Mouse (Mus musculus) G1E (cell line): ENCODE results near the gene Slc25a43. TPM values are rescaled to one million over a fixed set of nuclear protein-coding genes. Genes with fewer than 3 reads are reported as not detected.
"Not testable (repeated sequence)": the region's sequence is repeated elsewhere in the genome, so short reads cannot be mapped to it uniquely, and the experiment has no call there.

ENCODE experiments used
- ATAC-seq: 2 replicates; pipeline ENCODE4 v1.8.0; 2016; ENCODE audit warnings: mild to moderate bottlenecking; ENCODE audit not compliant: insufficient number of reproducible peaks, poor library complexity, low FRiP score, severe bottlenecking; ENCODE audit errors: extremely low read depth
- DNase-seq: peaks from one replicate; pipeline ENCODE4 v3.0.0; 2012; ENCODE audit warnings: low spot score
- H3K27me3 ChIP-seq: 2 replicates; pipeline ENCODE4 v1.6.1; 2012; ENCODE audit warnings: mild to moderate bottlenecking, low read length, inconsistent platforms; ENCODE audit not compliant: insufficient read depth
- H3K36me3 ChIP-seq: replicated peaks from 2 replicates; pipeline ENCODE3; 2012; ENCODE audit warnings: mild to moderate bottlenecking, inconsistent platforms
- H3K4me1 ChIP-seq: 2 replicates; pipeline ENCODE4 v1.6.1; 2012; ENCODE audit warnings: low read depth, low read length, inconsistent platforms, mixed read lengths; ENCODE audit not compliant: insufficient read depth
- H3K4me3 ChIP-seq: 2 replicates; pipeline ENCODE4 v1.5.1; 2012; ENCODE audit warnings: low read depth, mild to moderate bottlenecking, inconsistent platforms, low read length, moderate library complexity, mixed read lengths
- H3K9me3 ChIP-seq: replicated peaks from 2 replicates; pipeline ENCODE4 v1.6.1; 2012; ENCODE audit warnings: inconsistent platforms
- CTCF ChIP-seq: IDR thresholded peaks from 2 replicates; pipeline ENCODE4 v1.5.1; 2012; ENCODE audit warnings: low read depth, low read length, inconsistent platforms, mixed read lengths
- GATA1 ChIP-seq: IDR thresholded peaks from 2 replicates; pipeline ENCODE4 v1.6.1; 2012; ENCODE audit warnings: borderline replicate concordance, low read length, inconsistent platforms, mixed read lengths
- GATA2 ChIP-seq: IDR thresholded peaks from 2 replicates; pipeline ENCODE4 v1.6.1; 2012; ENCODE audit warnings: low read depth, low read length, inconsistent platforms, borderline replicate concordance
- POLR2AphosphoS5 ChIP-seq: IDR thresholded peaks from 2 replicates; pipeline ENCODE4 v1.6.1; 2012; ENCODE audit warnings: low read depth, low read length, inconsistent platforms; ENCODE audit not compliant: insufficient replicate concordance
- TAL1 ChIP-seq: conservative IDR thresholded peaks from 2 replicates; pipeline ENCODE4 v1.6.1; 2012; ENCODE audit warnings: low read depth, low read length, inconsistent platforms, mixed read lengths
- polyA plus RNA-seq: library from polyadenylated mRNA; stranded (reverse); fragments of >175 nt; gene quantifications from 2 replicates; pipeline ENCODE4 v1.2.3, GENCODE M21; 2012
- total RNA-seq, 2 experiments: library from RNA; stranded (forward) in 1 of 2; stranded (reverse) in 1 of 2; fragments of 200-1000 nt in 1 of 2; fragments of >200 nt in 1 of 2; fragmentation: Nextera tagmentation in 1 of 2; gene quantifications; 2 replicates each; pipeline ENCODE4 v1.2.3; 2014 to 2017

The Slc25a43 gene
- total and polyA plus RNA-seq, 3 experiments: 0.75 TPM; not detected in 2

DNA sequence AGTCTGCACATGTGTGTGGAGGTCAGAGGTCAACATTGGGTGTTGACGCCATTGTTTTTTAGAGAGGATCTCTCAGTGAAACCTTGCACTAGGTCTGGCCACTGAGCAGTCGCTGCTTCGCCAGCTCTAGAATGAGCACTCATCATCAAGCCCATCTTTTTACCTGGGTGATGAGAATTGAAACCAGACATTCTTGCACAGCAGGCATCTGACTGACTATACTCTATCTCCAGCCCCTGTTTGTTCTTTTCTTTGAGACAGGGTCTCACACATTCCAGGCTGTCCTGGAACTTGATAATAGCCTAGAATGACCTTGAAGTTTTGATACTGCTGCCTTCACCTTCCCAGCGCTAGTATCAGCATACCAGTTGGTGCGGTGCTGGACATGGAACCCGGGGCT is 29.1 kb downstream of the Slc25a43 start:
- TF ChIP-seq TAL1 (no peak), POLR2AphosphoS5 (no peak), GATA1 (no peak), CTCF (no peak)
- Histone ChIP-seq H3K9me3 (no peaks in the 10 kb centered on the region), H3K4me3 (no peak overlapping the region), H3K27me3 (0 out of 2 replicates have a peak, but pooled peaks cover 8% of the 10 kb centered on the region), H3K4me1 (no peaks in the 10 kb centered on the region), H3K36me3 (no peaks in the 10 kb centered on the region)
- ATAC-seq (no peak), DNase-seq (no peak)

DNA sequence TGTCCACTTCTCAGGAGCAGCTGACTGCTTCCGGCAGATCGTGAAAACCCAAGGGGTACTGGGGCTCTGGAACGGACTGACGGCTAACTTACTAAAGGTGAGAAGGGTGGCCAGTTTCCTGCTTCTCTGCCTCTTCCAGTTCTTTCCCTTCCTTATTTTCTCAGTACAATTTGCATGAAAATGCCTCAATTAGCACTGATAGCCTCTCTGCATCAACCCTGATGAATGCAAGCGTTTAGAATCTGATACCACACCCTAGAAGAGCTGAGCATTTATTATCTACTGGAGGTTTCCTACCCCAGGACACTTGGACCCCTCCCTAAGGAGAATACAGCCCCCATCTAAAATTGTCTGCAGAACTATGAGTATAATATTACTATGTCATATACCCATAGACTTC is 32.1 kb downstream of the Slc25a43 start:
- ATAC-seq (no peak), DNase-seq (no peak)
- Histone ChIP-seq H3K4me1 (no peaks in the 10 kb centered on the region), H3K9me3 (no peaks in the 10 kb centered on the region), H3K36me3 (no peaks in the 10 kb centered on the region), H3K4me3 (no peak overlapping the region), H3K27me3 (0 out of 2 replicates have a peak, but pooled peaks cover 4% of the 10 kb centered on the region)
- TF ChIP-seq CTCF (no peak), GATA2 (no peak), GATA1 (no peak), POLR2AphosphoS5 (no peak), TAL1 (no peak)

DNA sequence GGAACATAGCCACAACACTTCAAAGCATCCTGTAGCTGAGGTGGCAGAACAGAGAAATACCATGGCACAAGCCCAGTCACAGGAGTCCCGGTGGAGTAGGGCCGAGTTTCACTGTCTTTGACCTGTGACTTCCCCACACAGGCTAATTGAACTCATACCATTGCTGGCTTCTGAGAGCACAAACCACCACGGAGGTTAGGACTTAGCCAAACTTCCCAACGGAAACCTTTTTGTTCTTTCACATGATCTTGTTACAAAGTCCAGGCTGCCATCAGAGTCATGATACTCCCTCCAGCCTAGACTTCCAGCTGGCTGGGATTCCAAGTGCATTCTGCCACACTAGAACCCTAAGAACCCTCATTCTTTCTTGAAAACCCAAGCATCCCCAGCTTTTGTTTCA is 34.2 kb downstream of the Slc25a43 start:
- H3K27me3 ChIP-seq: 0 out of 2 replicates have a peak, but pooled peaks cover 4% of the 10 kb centered on the region
- DNase-seq: no peak

DNA sequence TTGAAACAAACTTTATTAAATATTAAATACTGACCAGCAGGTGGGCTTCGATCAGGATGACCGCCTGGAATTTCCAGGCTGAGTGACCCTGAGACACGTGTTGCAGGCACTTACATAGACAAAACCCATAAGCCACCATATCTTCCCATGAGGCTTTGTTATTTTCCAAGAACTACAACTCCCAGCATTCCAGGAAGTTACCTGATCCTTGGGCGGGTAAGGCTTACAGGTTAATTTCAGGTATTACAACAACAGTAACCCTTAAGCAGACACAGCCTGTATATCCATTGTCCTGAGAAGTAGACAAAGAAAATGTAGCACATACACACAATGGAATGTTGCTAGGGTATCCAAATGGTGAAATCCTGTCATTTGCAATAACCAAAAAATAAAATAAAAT is 45.9 kb downstream of the Slc25a43 start:
- H3K36me3 ChIP-seq: no peaks in the 10 kb centered on the region
- no peak for ATAC-seq
- DNase-seq: no peak
- H3K27me3 ChIP-seq: no peaks in the 10 kb centered on the region; the same call in 1 of the 2 replicates
- H3K9me3 ChIP-seq: no peaks in the 10 kb centered on the region
- peaks cover 3% of the 10 kb centered on the region; the same call in 1 of the 2 replicates for H3K4me1 ChIP-seq
- TF ChIP-seq TAL1: no peak
- TF ChIP-seq CTCF: no peak
- no peak for TF ChIP-seq GATA1
- no peak for TF ChIP-seq POLR2AphosphoS5
- no peak for TF ChIP-seq GATA2
- H3K4me3 ChIP-seq: no peak overlapping the region

More for the DNA sequence above, 34.2 kb downstream of the Slc25a43 start:
- no peak for TF ChIP-seq TAL1
- no peak for TF ChIP-seq GATA1
- no peak for TF ChIP-seq GATA2
- no peak for TF ChIP-seq CTCF
- no peak for TF ChIP-seq POLR2AphosphoS5
- H3K4me1 ChIP-seq: no peaks in the 10 kb centered on the region
- ATAC-seq: no peak
- no peaks in the 10 kb centered on the region for H3K9me3 ChIP-seq
- no peaks in the 10 kb centered on the region for H3K36me3 ChIP-seq
- no peak overlapping the region for H3K4me3 ChIP-seq

DNA sequence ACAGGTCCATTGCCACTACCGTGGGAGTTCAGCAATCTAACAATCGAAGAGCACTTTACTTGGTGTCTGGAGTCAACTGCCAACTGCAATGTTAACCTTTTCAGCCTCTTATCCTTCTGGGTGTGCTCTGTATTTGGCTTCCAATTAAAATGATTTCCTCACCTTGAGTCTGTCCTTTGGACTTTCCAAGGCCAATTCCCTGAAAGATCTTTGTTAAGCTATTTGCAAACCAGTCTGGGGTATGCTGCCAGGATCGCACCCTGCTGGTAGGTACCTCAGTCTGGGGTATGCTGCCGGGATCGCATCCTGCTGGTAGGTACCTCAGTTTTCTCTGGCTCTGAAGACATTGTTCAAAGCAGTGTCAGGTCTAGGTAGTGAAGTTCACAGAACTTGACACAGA is 51.1 kb downstream of the Slc25a43 start:
- no peaks in the 10 kb centered on the region for H3K9me3 ChIP-seq
- TF ChIP-seq POLR2AphosphoS5 (no peak), CTCF (no peak), GATA2 (no peak), TAL1 (no peak), GATA1 (no peak)
- ATAC-seq (no peak), DNase-seq (no peak)
- H3K27me3 ChIP-seq: no peaks in the 10 kb centered on the region
- H3K36me3 ChIP-seq: peaks cover 20% of the 10 kb centered on the region
- H3K4me3 ChIP-seq: no peak overlapping the region
- peaks cover 16% of the 10 kb centered on the region for H3K4me1 ChIP-seq

DNA sequence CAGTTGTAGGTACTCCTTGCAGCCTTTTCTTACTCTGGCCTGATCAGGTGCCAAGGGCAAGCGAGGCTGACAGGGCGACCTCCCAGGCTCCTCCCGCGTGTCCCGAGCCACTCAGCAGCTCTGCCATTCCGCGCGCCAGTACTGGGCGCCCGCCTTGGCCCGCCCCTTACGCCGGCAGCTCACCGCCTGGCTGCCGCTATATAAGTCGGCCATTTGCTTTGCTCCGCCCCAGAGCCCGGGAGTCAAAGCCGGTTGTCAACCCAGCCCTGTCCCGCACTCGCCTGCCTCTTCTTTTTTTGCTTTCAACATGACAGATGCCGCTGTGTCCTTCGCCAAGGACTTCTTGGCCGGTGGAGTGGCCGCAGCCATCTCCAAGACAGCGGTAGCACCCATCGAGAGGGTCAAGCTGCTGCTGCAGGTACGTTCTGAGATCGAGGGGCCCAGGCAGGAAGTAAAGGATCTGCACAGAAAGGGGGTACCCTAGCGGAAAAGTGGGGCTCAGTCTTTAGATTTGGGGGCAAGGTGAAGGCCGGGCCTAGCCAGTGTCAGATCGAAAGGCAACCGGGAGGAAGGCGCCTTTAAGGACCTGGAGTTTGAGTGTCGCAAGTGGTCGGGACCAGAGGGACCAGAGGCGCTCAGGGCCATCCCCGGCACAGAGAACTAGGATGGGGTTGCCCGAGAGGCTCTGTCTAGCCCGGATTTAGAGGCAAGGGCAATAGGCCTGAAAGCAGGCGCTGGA is 52.1 kb downstream of the Slc25a43 start, which contains the start of gene Slc25a5:
Gene Slc25a5 (plus strand): TSS at position 228 of the 739 bp plus-strand sequence.
- TF ChIP-seq POLR2AphosphoS5 (peak; percentile 73; the same call in 1 of the 2 replicates), TAL1 (no peak)
- no peaks in the 10 kb centered on the region for H3K9me3 ChIP-seq
- DNase-seq (peak; percentile 79), ATAC-seq (peak; percentile 87)
- H3K4me1 ChIP-seq: peaks cover 16% of the 10 kb centered on the region
- no peaks in the 10 kb centered on the region for H3K27me3 ChIP-seq
- H3K4me3 ChIP-seq: peak within 1 kb of the TSS; percentile 76
- H3K36me3 ChIP-seq: peaks cover 20% of the 10 kb centered on the region

DNA sequence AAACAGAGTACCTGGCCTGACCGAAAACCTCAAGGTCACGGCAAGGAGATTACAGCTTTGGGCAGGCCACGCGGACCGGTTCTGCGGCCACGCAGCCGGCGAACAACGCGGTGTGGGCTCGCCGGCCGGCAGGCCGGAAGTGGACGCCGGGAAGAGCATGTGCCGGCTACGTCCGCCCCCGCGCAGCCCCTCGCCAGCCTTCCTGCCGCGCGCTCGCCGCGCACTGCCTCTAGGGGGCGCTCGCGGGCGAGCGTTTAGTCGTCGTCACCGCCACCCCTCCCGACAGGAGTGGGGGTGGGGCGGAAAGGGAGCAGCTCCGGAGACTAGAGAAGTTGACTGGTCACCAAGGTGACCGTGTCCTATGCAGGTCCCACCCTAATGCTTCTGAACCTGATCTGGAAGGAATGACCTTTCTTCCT is 52.7 kb downstream of the Slc25a43 start:
- peak; percentile 23; the same call in 1 of the 2 replicates for ATAC-seq

DNA sequence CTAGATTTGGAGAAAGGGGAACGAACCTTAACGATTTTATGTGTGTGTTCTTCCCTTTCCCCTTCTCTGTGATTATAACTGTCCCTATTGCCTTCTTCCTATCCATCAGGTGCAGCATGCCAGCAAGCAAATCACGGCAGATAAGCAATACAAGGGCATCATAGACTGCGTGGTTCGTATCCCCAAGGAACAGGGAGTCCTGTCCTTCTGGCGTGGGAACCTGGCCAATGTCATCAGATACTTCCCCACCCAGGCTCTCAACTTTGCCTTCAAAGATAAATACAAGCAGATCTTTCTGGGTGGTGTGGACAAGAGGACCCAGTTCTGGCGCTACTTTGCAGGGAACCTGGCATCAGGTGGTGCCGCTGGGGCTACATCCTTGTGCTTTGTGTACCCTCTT is 53.3 kb downstream of the Slc25a43 start:
- ATAC-seq, DNase-seq, H3K9me3 ChIP-seq, H3K27me3 ChIP-seq: not testable (repeated sequence)
- Histone ChIP-seq H3K36me3 (peaks cover 20% of the 10 kb centered on the region), H3K4me3 (peak overlapping the region; percentile 76), H3K4me1 (peaks cover 16% of the 10 kb centered on the region)

More for the DNA sequence above, 52.7 kb downstream of the Slc25a43 start:
- TF ChIP-seq TAL1 (no peak), CTCF (peak; percentile 41)
- peaks cover 16% of the 10 kb centered on the region for H3K4me1 ChIP-seq
- peak overlapping the region; percentile 76 for H3K4me3 ChIP-seq
- H3K9me3 ChIP-seq: no peaks in the 10 kb centered on the region
- peaks cover 20% of the 10 kb centered on the region for H3K36me3 ChIP-seq
- H3K27me3 ChIP-seq: no peaks in the 10 kb centered on the region
- DNase-seq: peak; percentile 43
